Mouse (Mus musculus) monocyte, adult 5-6 weeks (primary cell): ENCODE results near the gene Smap2. TPM values are rescaled to one million over a fixed set of nuclear protein-coding genes. Genes with fewer than 3 reads are reported as not detected.

Source experiments
- ATAC-seq: fragments of 153-309, 156-312 bp; replicated peaks from 2 replicates; pipeline ENCODE4 v1.8.0; 2017; ENCODE audit warnings: mild to moderate bottlenecking; ENCODE audit not compliant: low TSS enrichment, insufficient number of reproducible peaks, severe bottlenecking, poor library complexity, low FRiP score
- total RNA-seq: library from RNA; stranded (forward); fragments of 200-1000, 200-491, 200-594 nt; gene quantifications from 3 replicates; pipeline ENCODE4 v1.2.3, GENCODE M21; 2017

Smap2 gene
- total RNA-seq, 1 experiment from 2014 or later: 60.5 TPM

GRCm38 (mm10) chr4:121023941-121024340 lies 6.9 kb upstream of the Smap2 start:
- peak; percentile 89 for ATAC-seq

- no peak for ATAC-seq
Measured at GRCm38 (mm10) chr4:121023464-121023863, 6.4 kb upstream of the Smap2 start.

DNA sequence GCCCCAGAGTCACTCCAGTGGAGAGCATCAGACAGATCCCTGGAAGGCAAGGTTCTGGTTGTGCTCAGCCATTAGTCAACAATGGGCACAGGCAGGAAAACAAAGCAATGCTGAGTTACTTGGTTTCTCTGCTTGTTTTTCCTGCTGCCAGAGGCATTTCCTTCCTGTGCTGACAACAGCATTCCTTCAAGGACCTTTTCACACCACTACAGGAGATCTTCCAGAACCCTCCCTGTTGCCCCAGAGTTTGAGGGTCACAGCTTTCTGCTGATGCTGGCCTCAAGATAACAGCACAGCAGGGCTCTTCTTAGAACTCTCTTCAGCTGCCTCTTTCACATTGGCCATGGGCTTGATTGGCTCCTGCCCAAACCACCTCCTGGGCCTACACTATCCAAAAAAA lies 4.9 kb upstream of the Smap2 start:
- no peak for ATAC-seq

DNA sequence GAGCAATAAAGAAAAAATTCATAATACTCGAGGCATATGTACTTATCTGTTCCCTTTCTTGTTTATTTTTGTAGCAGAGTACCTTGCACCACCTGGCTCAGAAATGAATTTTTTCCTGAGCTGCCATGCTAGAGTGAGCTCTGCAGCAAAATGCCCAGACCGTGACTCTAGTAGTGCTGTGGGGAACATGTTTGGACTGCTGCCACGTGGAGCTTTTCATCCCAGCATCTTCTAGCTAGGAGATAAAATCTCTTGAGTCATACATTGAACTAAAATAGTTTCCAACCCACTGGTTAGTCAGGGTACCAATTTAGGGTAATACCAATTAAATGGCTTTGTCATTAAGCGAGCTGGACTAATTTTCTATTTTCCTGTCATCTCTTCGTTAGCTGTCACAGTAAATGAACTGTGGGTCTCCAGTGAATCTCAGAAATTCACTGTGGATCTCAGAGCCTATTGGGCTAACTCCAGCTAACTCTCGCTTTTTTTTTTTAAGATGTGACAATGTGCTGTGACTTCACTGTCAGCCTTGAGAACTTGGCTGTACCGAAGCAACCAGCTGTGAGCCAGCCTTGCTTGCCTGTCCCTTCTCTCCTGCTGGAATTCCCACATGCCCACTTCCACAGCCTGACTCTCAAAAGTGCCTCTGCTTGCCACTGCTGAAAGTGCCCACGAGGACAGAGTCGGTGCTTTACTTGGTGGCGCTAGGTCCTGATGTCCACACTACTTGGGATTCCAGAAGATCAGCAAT lies 3.2 kb upstream of the Smap2 start:
- ATAC-seq: no peak

- ATAC-seq: no peak
Measured at GRCm38 (mm10) chr4:121018250-121018649, 1.2 kb upstream of the Smap2 start.

DNA sequence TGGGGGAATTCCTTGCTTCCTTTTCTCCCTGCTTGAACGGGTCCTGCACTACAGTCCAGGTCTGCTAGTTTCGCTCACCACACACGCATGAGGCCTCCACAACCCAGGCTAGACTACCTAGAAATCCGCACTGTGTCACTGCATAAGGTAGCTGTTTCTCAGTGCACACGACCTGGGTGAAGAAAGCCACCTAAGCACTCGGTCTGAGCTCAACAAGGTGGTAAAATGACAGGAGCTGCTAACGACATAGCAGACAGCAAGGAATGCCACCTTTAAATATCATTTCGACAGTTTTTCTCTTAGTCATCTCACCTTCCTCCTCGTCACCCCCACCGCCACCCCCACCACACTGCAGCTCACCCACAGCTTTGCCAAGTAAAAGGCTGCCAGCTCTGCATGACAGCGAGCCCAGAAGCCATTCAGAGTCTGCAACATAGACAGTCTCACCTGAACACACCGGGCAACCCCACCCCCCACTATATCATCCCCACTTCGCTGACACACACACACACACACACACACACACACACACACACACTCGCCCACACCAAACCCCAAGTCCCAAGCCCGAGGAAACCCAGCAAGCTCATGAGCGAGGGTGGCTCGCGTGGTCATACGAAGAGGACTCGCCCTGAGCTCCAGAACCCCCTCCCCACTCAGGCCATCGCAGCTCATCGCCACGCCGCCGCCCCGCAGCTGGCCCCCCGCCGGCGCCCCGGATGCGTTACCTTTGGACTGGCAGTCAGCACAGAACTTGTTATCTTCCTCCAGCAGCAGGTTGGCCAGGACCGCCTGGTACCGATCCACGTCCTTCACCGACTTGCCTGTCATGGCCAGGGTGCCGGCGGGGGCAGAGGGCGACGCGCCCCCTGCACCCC lies 787 bp downstream of the Smap2 start:
- ATAC-seq: no peak

DNA sequence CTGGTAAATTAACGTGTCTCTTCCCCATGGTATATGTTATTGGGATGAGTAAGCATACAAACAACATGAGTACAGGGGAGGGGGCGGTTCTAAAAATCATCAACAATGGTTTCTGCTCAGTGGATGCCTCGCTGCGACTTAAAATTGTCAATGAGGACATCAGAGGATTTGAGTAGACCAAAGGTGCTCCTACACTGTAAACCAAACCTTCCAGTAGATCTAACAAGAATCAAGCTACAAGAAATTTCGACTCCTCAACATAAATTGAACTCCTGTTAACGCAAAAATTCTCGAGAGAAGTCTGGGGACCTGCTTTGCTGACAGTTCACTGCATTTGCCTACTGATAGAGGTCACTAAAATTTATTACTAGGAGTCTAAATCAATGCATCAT lies 1.8 kb downstream of the Smap2 start:
- ATAC-seq: no peak

- ATAC-seq: peak; percentile 60
Measured at GRCm38 (mm10) chr4:121014594-121015267, 2.3 kb downstream of the Smap2 start.

DNA sequence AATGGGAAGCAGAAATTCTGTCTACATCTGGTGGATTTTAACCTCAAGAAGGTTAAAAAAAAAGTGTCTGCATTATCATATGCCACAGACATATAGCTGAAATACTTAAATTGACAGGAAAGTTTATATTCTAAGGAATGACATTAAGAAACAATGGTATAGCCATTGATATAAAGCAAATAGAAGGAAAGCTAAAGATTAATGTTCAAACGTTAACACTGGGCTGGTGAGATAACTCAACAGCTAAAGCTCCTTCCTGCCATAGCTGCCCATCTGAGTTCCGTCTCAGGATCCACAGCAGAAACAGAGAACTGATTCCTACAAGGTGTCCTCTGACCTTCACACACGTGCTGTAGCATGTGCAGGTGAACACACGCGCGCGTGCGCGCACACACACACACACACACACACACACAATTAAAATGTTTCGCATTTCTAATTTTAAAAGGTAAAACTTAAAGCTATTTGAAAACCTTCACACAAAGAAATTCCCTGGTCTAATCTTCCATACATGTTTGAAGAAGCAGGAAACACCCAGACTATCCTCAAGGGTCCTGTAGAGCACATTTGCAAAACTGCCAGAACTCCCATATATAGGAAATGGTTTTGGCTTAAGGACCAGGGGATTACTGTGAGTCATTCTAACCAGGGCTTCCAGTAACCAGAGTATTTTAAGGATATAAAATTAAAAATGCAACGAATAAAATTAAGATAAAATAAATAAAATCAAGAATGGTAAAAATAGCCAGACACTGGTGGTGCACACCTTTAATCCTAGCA lies 6.1 kb downstream of the Smap2 start:
- no peak for ATAC-seq

GRCm38 (mm10) chr4:121009151-121009550 lies 7.9 kb downstream of the Smap2 start:
- 0 out of 2 replicates have a peak, but pooled peaks have one; percentile 25 for ATAC-seq

DNA sequence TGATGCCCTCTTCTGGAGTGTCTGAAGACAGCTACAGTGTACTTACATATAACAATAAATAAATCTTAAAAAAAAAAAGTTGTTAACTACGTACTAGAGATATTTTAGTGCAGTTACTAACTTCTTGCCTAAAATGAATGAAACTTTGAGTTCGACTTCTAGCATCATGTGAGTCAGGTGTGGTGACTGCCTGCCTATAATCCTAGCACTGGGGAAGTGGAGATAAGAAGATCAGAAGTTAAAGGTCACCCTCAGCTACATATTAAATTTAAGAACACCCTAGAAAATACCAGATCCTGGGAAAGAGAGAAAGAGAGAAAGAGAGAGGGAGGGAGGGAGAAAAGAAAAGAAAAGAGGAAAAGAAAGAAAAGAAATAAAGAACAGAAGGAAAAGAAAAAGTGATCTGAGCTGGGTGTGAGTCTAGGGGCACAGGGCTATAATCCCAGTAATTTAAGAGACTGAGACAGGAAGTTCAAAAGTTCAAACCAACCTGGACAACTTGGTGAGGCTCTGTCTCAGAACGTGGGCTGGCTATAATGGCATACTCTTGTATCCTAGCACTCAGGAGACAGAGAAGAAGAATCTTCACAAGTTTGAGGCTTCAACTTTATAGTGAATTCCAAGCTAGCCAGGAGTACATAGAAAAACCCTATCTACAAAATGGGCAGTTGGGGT lies 8.8 kb downstream of the Smap2 start:
- ATAC-seq: no peak

DNA sequence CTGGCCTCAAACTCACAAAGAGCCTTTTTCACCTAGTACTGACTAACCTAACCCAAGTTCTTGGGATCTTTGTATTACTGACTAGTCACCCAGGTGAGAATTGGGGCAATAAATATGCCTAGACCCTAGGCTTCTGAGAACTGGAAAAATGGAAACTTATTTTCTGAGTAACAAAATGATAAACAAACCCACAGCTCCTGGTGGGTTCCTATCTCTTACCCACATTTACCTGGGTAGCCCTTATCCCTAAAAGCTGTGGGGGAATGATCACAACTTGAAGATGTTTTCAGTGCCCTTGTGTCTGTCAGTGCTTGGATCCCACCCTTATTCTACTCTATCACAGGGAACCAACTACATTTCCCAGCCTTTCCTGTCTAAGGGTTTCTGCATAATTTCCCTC lies 10.0 kb downstream of the Smap2 start:
- no peak for ATAC-seq

- no peak for ATAC-seq
Measured at GRCm38 (mm10) chr4:121004679-121005078, 12.4 kb downstream of the Smap2 start.

DNA sequence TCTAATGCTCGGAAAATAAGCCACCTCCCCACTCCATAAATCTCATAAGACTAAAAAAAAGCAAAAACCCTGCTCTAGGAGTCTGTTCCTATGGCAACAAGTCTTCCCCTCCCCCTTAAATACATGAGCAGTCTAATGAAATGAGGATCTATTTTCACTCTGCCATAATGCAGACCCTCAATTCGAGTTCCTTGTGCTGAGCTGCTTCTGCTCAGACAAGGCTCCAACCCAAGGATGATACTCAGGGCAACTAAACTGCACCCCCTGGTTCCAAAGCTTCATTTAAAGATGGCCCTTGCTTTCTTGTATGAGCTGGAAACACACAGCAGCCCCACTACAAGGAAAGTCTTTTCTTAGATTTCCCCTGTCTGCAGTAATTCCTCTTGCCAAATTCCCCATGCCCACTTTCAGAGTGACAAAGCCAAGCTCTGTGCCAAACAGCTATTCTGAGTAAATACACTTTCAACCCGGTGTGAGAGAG lies 13.4 kb downstream of the Smap2 start:
- ATAC-seq: no peak

GRCm38 (mm10) chr4:121002400-121003171 lies 14.5 kb downstream of the Smap2 start:
- ATAC-seq: 0 out of 2 replicates have a peak, but pooled peaks have one; percentile 29

- no peak for ATAC-seq
Measured at GRCm38 (mm10) chr4:121001659-121002058, 15.4 kb downstream of the Smap2 start.

GRCm38 (mm10) chr4:121001042-121001441 lies 16.0 kb downstream of the Smap2 start:
- ATAC-seq: no peak
